Comparison of ENCODE assay signal across 12 mouse cellular contexts in genomic region chr7:137308061-137309060, GRCm38 (mm10). TPM values are rescaled to one million over a fixed set of nuclear protein-coding genes. Genes with fewer than 3 reads are reported as not detected.
DNase-seq lines count a peak whose midpoint lies in the region; ATAC-seq lines count a peak whose summit lies in the region.
"Had no signal": no experiment of that assay in that cellular context is flagged by ENCODE, and none has a peak within 500 bp of the region (broad histone marks: within the 10 kb centered on the region; RNA-seq: fewer than 3 reads in every experiment).

No protein-coding gene starts in this region.

- no peak overlapping the region for H3K9ac ChIP-seq in heart, embryonic 16.5 days (ENCODE audit: low read length)
- peak overlapping the region; percentile 99 for H3K9ac ChIP-seq in hindbrain, embryonic 13.5 days
- H3K9ac ChIP-seq in neural tube, embryonic 12.5 days = peak overlapping the region; percentile 97
- H3K9ac ChIP-seq: liver, embryonic 15.5 days had no signal

- H3K4me2 ChIP-seq in heart, embryonic 16.5 days (ENCODE audit: low read depth, low read length) = peak overlapping the region; percentile 95
- H3K4me2 ChIP-seq in hindbrain, embryonic 13.5 days = peak overlapping the region; percentile 77
- H3K4me2 ChIP-seq in neural tube, embryonic 12.5 days (replicated peaks) = peak overlapping the region; percentile 64

- no peaks in the 10 kb centered on the region for H3K36me3 ChIP-seq in heart, embryonic 16.5 days (ENCODE audit: control insufficient read depth, insufficient read depth)
- peaks cover 6% of the 10 kb centered on the region; the same call in 1 of the 2 replicates for H3K36me3 ChIP-seq in hindbrain, embryonic 13.5 days
- H3K36me3 ChIP-seq in neural tube, embryonic 12.5 days = 0 out of 2 replicates have a peak, but pooled peaks cover 5% of the 10 kb centered on the region
- H3K36me3 ChIP-seq: G1E; liver, embryonic 15.5 days had no signal

- H3K4me1 ChIP-seq in heart, embryonic 16.5 days (ENCODE audit: control insufficient read depth, insufficient read depth, low read length) = peaks cover 18% of the 10 kb centered on the region
- H3K4me1 ChIP-seq in hindbrain, embryonic 13.5 days (replicated peaks) = peaks cover 60% of the 10 kb centered on the region
- H3K4me1 ChIP-seq in neural tube, embryonic 12.5 days = peaks cover 43% of the 10 kb centered on the region

- peaks cover 61% of the 10 kb centered on the region for H3K27me3 ChIP-seq in heart, embryonic 16.5 days (ENCODE audit: control insufficient read depth, insufficient read depth, low read length)
- 0 out of 2 replicates have a peak, but pooled peaks cover 13% of the 10 kb centered on the region for H3K27me3 ChIP-seq in hindbrain, embryonic 13.5 days
- peaks cover 19% of the 10 kb centered on the region; the same call in 1 of the 2 replicates for H3K27me3 ChIP-seq in neural tube, embryonic 12.5 days (replicated peaks)

- no peak for DNase-seq in heart, postnatal 4 days
- peak; percentile 56 for DNase-seq in embryo, embryonic 10 days (ENCODE audit: low spot score)
- DNase-seq in gastrocnemius, postnatal 25 days = no peak
- no peak for DNase-seq in spleen, postnatal 14 days (ENCODE audit: low spot score in 2 of 2)
- DNase-seq: cerebellum, adult 18-20 months; thymus, postnatal 25 days had no signal

- no peak for ATAC-seq in heart, embryonic 16.5 days (replicated peaks; ENCODE audit: extremely low read depth, insufficient read depth, low FRiP score)
- ATAC-seq in hindbrain, embryonic 13.5 days (ENCODE audit: low FRiP score) = no peak
- ATAC-seq in neural tube, embryonic 12.5 days (ENCODE audit: low FRiP score, low read depth) = no peak
- ATAC-seq in monocyte, adult 5-6 weeks (replicated peaks; ENCODE audit: insufficient number of reproducible peaks, low FRiP score, low TSS enrichment, poor library complexity, severe bottlenecking) = no peak

- no peaks in the 10 kb centered on the region for H3K9me3 ChIP-seq in heart, embryonic 16.5 days (replicated peaks; ENCODE audit: control insufficient read depth, low read length)
- H3K9me3 ChIP-seq in hindbrain, embryonic 13.5 days = no peaks in the 10 kb centered on the region
- no peaks in the 10 kb centered on the region for H3K9me3 ChIP-seq in neural tube, embryonic 12.5 days
- H3K9me3 ChIP-seq: liver, embryonic 15.5 days had no signal

- H3K4me3 ChIP-seq in heart, embryonic 16.5 days (ENCODE audit: low read length) = peak overlapping the region; percentile 39
- peak overlapping the region; percentile 79 for H3K4me3 ChIP-seq in hindbrain, embryonic 13.5 days
- peak overlapping the region; percentile 92 for H3K4me3 ChIP-seq in neural tube, embryonic 12.5 days
- H3K4me3 ChIP-seq: liver, embryonic 15.5 days had no signal

- 39% methylated on average over 19 of the region's 19 CpGs for WGBS in heart, embryonic 16.5 days
- 17% methylated on average over 19 of the region's 19 CpGs for WGBS in hindbrain, embryonic 13.5 days
- WGBS in neural tube, embryonic 12.5 days = 15% methylated on average over 19 of the region's 19 CpGs

- no peak overlapping the region for H3K27ac ChIP-seq in heart, embryonic 16.5 days (ENCODE audit: low read length)
- H3K27ac ChIP-seq in hindbrain, embryonic 13.5 days = peak overlapping the region; percentile 98
- 0 out of 2 replicates have a peak overlapping the region, but pooled peaks have one; percentile 81 for H3K27ac ChIP-seq in neural tube, embryonic 12.5 days
- H3K27ac ChIP-seq: liver, embryonic 15.5 days had no signal

RNA-seq across cellular contexts. Expression of gene Ebf3, which starts 5.9 kb away (rescaled TPM):
- polyA plus RNA-seq in heart, embryonic 16.5 days (2015; fragmentation: Nextera tagmentation; extraction: Ambion mirVana) = 0.56 and 1.1 TPM in 2 replicates
- 10 to 100 TPM; 18.7 to 20.1 TPM for total RNA-seq in heart, postnatal 4 days (2021)
- polyA plus RNA-seq in hindbrain, embryonic 13.5 days (2015; fragmentation: Nextera tagmentation; extraction: Ambion mirVana) = 22.2 and 27.7 TPM in 2 replicates
- polyA plus RNA-seq in neural tube, embryonic 12.5 days (2016; fragmentation: Nextera tagmentation; extraction: Ambion mirVana) = 19.1 and 20.0 TPM in 2 replicates
- 1 to 10 TPM; 6.6 to 8.6 TPM for total RNA-seq in gastrocnemius, postnatal 25 days (2021)
- total RNA-seq in monocyte, adult 5-6 weeks (2017) = not detected in 3 replicates
- polyA plus RNA-seq: G1E had no signal

Comparison
In these comparisons a context has a peak if more than half of its experiments do, and no peak if none do; other contexts are left out.
1. H3K4me3 ChIP-seq: peak in every context shown above with its lines; median percentile 92 in neural tube, embryonic 12.5 days; 79 in hindbrain, embryonic 13.5 days; 39 in heart, embryonic 16.5 days.